Mouse (Mus musculus) heart, postnatal 0 days (tissue): ENCODE measurements around the gene Dnaic2. TPM values are rescaled to one million over a fixed set of nuclear protein-coding genes. Genes with fewer than 3 reads are reported as not detected.
A peak's percentile ranks its signal among the peaks of the same experiment; 100 is the strongest.

Experiments
- ATAC-seq: fragments of 200-750 bp; cut with Nextera tagmentation; 2 replicates; pipeline ENCODE4 v1.8.0; 2017; ENCODE audit warnings: low read depth, moderate number of reproducible peaks, moderate library complexity; ENCODE audit not compliant: insufficient read depth
- DNase-seq: peaks from one replicate; pipeline ENCODE4 v3.0.0-alpha.2; 2016; ENCODE audit warnings: low spot score
- H3K27ac ChIP-seq: fragments of 300-500 bp; sonication (generic); 2 replicates; pipeline ENCODE4 v1.5.1; 2014; ENCODE audit warnings: low read depth, mild to moderate bottlenecking
- H3K27me3 ChIP-seq: fragments of 300-500 bp; sonication (generic); 2 replicates; pipeline ENCODE4 v1.6.1; 2014; ENCODE audit warnings: low read length, mixed read lengths; ENCODE audit not compliant: control insufficient read depth, insufficient read depth
- H3K36me3 ChIP-seq: fragments of 300-500 bp; sonication (generic); replicated peaks from 2 replicates; pipeline ENCODE4 v1.6.1; 2014; ENCODE audit warnings: low read length, mixed read lengths; ENCODE audit not compliant: control insufficient read depth, insufficient read depth
- H3K4me1 ChIP-seq: fragments of 300-500 bp; sonication (generic); 2 replicates; pipeline ENCODE4 v1.6.1; 2014; ENCODE audit warnings: antibody characterized with exemption; ENCODE audit not compliant: control insufficient read depth, insufficient read depth
- H3K4me2 ChIP-seq: fragments of 300-500 bp; sonication (generic); 2 replicates; pipeline ENCODE4 v1.6.1; 2014; ENCODE audit warnings: low read depth, mild to moderate bottlenecking, low read length, moderate library complexity
- H3K4me3 ChIP-seq: fragments of 300-500 bp; sonication (generic); 2 replicates; pipeline ENCODE4 v1.5.1; 2014; ENCODE audit warnings: low read depth, low read length
- H3K9ac ChIP-seq: fragments of 300-500 bp; sonication (generic); replicated peaks from 2 replicates; pipeline ENCODE4 v1.6.1; 2014; ENCODE audit warnings: low read depth, low read length, mixed read lengths
- H3K9me3 ChIP-seq: fragments of 300-500 bp; sonication (generic); replicated peaks from 2 replicates; pipeline ENCODE4 v1.6.1; 2016; ENCODE audit warnings: low read length; ENCODE audit not compliant: control insufficient read depth
- CTCF ChIP-seq: IDR thresholded peaks from 2 replicates; pipeline ENCODE4 v1.5.1; 2016; ENCODE audit warnings: antibody characterized with exemption, control low read depth, low read depth
- EP300 ChIP-seq: IDR thresholded peaks from 2 replicates; pipeline ENCODE4 v1.6.1; 2016; ENCODE audit warnings: antibody characterized with exemption, low read depth
- WGBS: fragments of 180-500 bp; shearing (Covaris S2); extraction: QIAGEN DNeasy Blood & Tissue Kit; methylation state at CpG from one replicate; pipeline ENCODE4 v1.1.7; 2014; 5-methylcytosine and 5-hydroxymethylcytosine counted together
- polyA plus RNA-seq: library from polyadenylated mRNA; unstranded; fragments of >200 nt; fragmentation: Nextera tagmentation; extraction: Ambion mirVana; gene quantifications from 2 replicates; pipeline ENCODE4 v1.2.1, GENCODE M21; 2015
- total RNA-seq: library from RNA; depleted of rRNA; stranded (reverse); fragments of >200 nt; gene quantifications from 2 replicates; pipeline ENCODE4 v1.2.3, GENCODE M21; 2014; ENCODE audit warnings: low replicate concordance

Gene Dnaic2
- total and polyA plus RNA-seq, 2 experiments from 2014 or later: 0.33 TPM; not detected in 1

DNA sequence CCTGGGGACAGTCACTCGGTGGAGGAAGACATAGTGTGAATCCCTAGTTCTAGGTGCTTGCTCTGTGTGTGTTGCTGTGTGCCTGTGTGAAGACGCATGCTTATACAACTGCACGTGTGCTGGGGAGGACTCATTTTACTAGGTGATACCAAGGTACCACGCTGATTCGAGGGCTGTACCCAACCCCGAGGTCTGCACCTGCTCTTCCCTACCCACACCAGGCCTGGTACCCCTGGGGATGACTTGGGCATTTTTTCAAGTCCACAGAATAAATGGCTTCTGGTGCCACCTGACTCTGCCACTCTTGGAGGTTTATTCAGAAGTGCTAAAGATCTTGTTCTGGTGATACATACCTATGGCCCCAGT is 24.2 kb upstream of the Dnaic2 start:
- Histone ChIP-seq H3K4me2 (no peak overlapping the region), H3K36me3 (no peaks in the 10 kb centered on the region)
- 88% methylated on average over 6 of the region's 6 CpGs for WGBS

DNA sequence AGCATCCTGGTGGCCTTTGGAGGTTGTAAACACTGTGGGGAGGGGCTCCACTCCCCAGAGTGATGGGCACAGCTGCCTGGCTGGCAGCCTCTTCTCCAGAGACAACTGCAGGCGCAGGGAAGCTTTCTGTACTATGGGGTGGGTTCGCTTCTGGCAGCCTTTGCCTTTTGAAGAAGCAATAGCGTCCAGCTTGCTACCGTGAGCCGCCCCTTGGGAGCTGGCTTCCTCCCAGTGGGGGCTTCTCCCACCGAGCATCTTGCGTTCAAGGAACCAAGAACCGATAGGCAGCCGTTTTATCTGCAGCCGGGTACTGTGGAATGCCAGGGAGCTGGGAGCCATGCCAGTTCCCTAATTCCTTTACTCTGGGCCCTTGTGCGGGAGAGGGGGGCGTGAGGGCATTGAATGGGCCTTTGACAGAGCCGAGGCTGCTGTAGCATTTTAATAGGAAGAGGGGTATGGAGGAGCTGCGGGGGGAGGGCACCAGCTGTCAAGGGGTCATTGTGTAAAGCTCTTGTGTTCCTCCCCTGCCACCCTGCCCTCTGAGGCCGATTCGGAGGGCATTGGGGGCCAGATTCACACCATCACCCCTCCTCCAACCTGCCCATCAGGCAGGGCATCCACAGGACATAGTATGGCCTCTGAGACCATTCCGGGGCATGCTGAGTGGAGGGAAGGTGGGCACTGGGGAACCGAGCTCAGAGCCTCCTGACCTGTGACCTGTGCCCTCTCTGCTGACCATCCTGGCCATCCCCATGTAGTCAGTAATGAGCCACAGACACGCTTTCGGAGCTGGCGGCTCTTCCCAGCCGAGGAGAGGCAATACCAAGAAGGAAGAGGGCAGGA is 22.9 kb upstream of the Dnaic2 start:
- ATAC-seq: peak; percentile 34; the same call in 1 of the 2 replicates
- Histone ChIP-seq H3K4me3 (no peak overlapping the region), H3K4me2 (peak overlapping the region; percentile 37), H3K9ac (no peak overlapping the region), H3K36me3 (no peaks in the 10 kb centered on the region), H3K9me3 (no peaks in the 10 kb centered on the region), H3K27ac (no peak overlapping the region), H3K27me3 (no peaks in the 10 kb centered on the region), H3K4me1 (peaks cover 8% of the 10 kb centered on the region)
- TF ChIP-seq CTCF (no peak), EP300 (no peak)
- 39% methylated on average over 22 of the region's 22 CpGs for WGBS
- DNase-seq: no peak

More for the DNA sequence above, 24.2 kb upstream of the Dnaic2 start:
- no peaks in the 10 kb centered on the region for H3K9me3 ChIP-seq
- H3K4me3 ChIP-seq: no peak overlapping the region
- DNase-seq: no peak
- H3K27ac ChIP-seq: no peak overlapping the region
- no peak for ATAC-seq
- TF ChIP-seq EP300: no peak
- no peak for TF ChIP-seq CTCF
- H3K27me3 ChIP-seq: no peaks in the 10 kb centered on the region
- H3K9ac ChIP-seq: no peak overlapping the region
- H3K4me1 ChIP-seq: peaks cover 8% of the 10 kb centered on the region

DNA sequence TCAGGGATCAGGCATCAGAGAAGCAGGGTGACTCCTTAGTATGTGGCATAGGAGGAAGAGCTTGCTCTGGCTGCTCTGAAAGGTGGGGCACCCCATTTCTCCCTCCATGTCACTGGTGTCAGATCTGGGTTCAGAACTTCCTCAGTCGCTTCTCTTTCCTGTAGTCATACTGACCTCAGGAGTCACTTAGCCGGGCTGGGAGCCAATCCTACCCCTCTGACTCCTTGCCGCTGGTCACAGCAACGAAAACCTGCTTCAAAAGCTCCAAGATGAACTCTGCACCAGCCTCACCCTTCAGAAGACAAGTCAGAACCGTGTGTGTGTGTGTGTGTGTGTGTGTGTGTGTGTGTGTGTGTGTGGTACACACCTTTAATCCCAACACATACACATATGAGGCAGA is 20.9 kb upstream of the Dnaic2 start:
- Histone ChIP-seq H3K4me3 (no peak overlapping the region), H3K4me2 (no peak overlapping the region), H3K36me3 (no peaks in the 10 kb centered on the region), H3K27ac (no peak overlapping the region), H3K4me1 (peaks cover 8% of the 10 kb centered on the region), H3K9me3 (no peaks in the 10 kb centered on the region), H3K9ac (no peak overlapping the region), H3K27me3 (no peaks in the 10 kb centered on the region)
- 64% methylated on average over 5 of the region's 5 CpGs for WGBS
- ATAC-seq (no peak), DNase-seq (no peak)
- TF ChIP-seq CTCF (no peak), EP300 (no peak)

DNA sequence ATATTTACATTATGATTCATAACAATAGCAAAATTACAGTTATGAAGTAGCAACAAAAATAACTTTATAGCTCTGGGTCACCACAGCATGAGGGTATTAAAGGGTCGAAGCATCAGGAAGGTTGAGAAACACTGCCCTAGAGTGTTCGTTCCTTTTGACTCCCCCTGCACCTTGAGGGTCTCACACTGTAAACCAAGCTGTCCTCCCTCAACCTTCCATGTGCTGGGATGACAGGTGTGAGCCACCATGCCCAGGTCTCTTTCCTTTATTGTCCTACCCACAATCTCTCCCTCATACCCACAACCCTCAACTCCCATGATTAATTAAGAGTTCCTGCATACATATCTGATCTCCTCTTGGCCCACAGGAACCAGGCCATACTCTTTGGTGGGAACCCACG is 15.8 kb upstream of the Dnaic2 start:
- Histone ChIP-seq H3K9ac (no peak overlapping the region), H3K4me1 (no peaks in the 10 kb centered on the region), H3K4me2 (no peak overlapping the region), H3K36me3 (no peaks in the 10 kb centered on the region), H3K27me3 (no peaks in the 10 kb centered on the region), H3K9me3 (no peaks in the 10 kb centered on the region), H3K27ac (no peak overlapping the region), H3K4me3 (no peak overlapping the region)
- DNase-seq (no peak), ATAC-seq (no peak)
- TF ChIP-seq EP300 (no peak), CTCF (no peak)
- WGBS: 82% methylated on average over 3 of the region's 3 CpGs

DNA sequence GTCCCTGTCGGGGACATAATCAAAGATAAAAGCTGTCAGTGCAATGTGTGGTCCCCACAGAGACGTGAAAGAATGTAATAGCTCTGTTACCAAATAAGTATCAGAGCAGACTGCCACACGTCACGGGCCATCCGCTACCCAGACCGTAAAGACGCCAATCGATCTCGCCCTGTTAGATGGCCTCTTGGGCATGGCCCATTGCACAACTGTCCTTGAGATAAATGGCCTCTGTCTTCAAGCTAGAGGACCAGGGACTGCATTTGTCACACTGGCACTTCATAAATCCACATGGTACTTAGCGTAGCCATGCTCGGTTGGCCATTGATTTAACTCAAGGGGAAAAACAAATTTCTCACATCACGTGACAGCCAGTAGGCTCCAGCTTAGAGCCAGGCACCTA is 15.3 kb upstream of the Dnaic2 start:
- H3K9ac ChIP-seq: no peak overlapping the region
- no peak for TF ChIP-seq EP300
- TF ChIP-seq CTCF: no peak
- no peaks in the 10 kb centered on the region for H3K27me3 ChIP-seq
- H3K4me2 ChIP-seq: no peak overlapping the region
- no peak overlapping the region for H3K4me3 ChIP-seq
- 84% methylated on average over 12 of the region's 12 CpGs for WGBS
- H3K36me3 ChIP-seq: no peaks in the 10 kb centered on the region
- no peak overlapping the region for H3K27ac ChIP-seq
- H3K4me1 ChIP-seq: no peaks in the 10 kb centered on the region
- DNase-seq (no peak), ATAC-seq (no peak)
- no peaks in the 10 kb centered on the region for H3K9me3 ChIP-seq

DNA sequence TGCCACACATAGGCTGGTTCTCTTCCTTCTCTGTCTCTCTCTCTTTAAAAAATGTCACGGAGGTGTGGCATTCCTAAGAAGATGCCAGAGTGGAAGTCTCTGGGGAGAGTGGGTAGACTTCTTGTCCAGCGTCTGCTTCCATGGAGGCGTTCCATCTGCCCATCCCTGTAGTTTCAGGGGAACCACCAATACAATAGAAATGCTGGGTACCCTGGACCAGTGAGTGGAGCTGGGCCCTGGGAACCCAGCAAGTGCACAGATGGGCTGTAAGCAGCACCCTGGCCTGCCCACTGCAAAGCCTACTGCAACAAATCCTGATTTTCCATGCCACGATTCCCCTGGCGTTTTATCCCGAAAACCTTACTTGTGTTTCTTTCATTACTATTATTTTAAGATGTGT is 12.7 kb upstream of the Dnaic2 start:
- no peaks in the 10 kb centered on the region for H3K9me3 ChIP-seq
- TF ChIP-seq CTCF (no peak), EP300 (no peak)
- H3K4me1 ChIP-seq: no peaks in the 10 kb centered on the region
- no peak overlapping the region for H3K4me3 ChIP-seq
- no peak overlapping the region for H3K4me2 ChIP-seq
- no peak overlapping the region for H3K9ac ChIP-seq
- DNase-seq (no peak), ATAC-seq (no peak)
- no peak overlapping the region for H3K27ac ChIP-seq
- no peaks in the 10 kb centered on the region for H3K27me3 ChIP-seq
- no peaks in the 10 kb centered on the region for H3K36me3 ChIP-seq
- 82% methylated on average over 6 of the region's 6 CpGs for WGBS
